Mouse (Mus musculus) embryonic facial prominence, embryonic 12.5 days (tissue): ENCODE data around the gene Olfr1214. TPM values are rescaled to one million over a fixed set of nuclear protein-coding genes. Genes with fewer than 3 reads are reported as not detected.
"Not testable (repeated sequence)": the region's sequence is repeated elsewhere in the genome, so short reads cannot be mapped to it uniquely, and the experiment has no call there.

ENCODE experiments used
- ATAC-seq: fragments of 200-750 bp; cut with Nextera tagmentation; 2 replicates; pipeline ENCODE4 v1.8.0; 2017; ENCODE audit not compliant: insufficient number of reproducible peaks, insufficient read depth, low FRiP score, low TSS enrichment
- H3K27ac ChIP-seq: fragments of 300-500 bp; sonication (generic); 2 replicates; pipeline ENCODE4 v1.5.1; 2016; ENCODE audit warnings: mild to moderate bottlenecking
- H3K27me3 ChIP-seq: fragments of 300-500 bp; sonication (generic); 2 replicates; pipeline ENCODE4 v1.6.1; 2016; ENCODE audit warnings: mild to moderate bottlenecking, moderate library complexity
- H3K36me3 ChIP-seq: fragments of 300-500 bp; sonication (generic); 2 replicates; pipeline ENCODE4 v1.6.1; 2016; ENCODE audit warnings: mild to moderate bottlenecking
- H3K4me1 ChIP-seq: fragments of 300-500 bp; sonication (generic); 2 replicates; pipeline ENCODE4 v1.6.1; 2016
- H3K4me2 ChIP-seq: fragments of 300-500 bp; sonication (generic); replicated peaks from 2 replicates; pipeline ENCODE4 v1.6.1; 2016; ENCODE audit warnings: mild to moderate bottlenecking, moderate library complexity
- H3K4me3 ChIP-seq: fragments of 300-500 bp; sonication (generic); 2 replicates; pipeline ENCODE4 v1.5.1; 2016; ENCODE audit warnings: mild to moderate bottlenecking
- H3K9ac ChIP-seq: fragments of 300-500 bp; sonication (generic); 2 replicates; pipeline ENCODE4 v1.6.1; 2016; ENCODE audit warnings: mild to moderate bottlenecking, moderate library complexity
- H3K9me3 ChIP-seq: fragments of 300-500 bp; sonication (generic); 2 replicates; pipeline ENCODE4 v1.6.1; 2016; ENCODE audit warnings: mild to moderate bottlenecking, moderate library complexity
- WGBS: fragments of 180-500 bp; shearing (Covaris S2); methylation state at CpG from one replicate; pipeline ENCODE4 v1.1.7; 2016; 5-methylcytosine and 5-hydroxymethylcytosine counted together
- polyA plus RNA-seq: library from polyadenylated mRNA; unstranded; fragments of >200 nt; fragmentation: Nextera tagmentation; extraction: Ambion mirVana; gene quantifications from 2 replicates; pipeline ENCODE4 v1.2.1, GENCODE M21; 2016

Gene Olfr1214
- not detected in 2 replicates for polyA plus RNA-seq

DNA sequence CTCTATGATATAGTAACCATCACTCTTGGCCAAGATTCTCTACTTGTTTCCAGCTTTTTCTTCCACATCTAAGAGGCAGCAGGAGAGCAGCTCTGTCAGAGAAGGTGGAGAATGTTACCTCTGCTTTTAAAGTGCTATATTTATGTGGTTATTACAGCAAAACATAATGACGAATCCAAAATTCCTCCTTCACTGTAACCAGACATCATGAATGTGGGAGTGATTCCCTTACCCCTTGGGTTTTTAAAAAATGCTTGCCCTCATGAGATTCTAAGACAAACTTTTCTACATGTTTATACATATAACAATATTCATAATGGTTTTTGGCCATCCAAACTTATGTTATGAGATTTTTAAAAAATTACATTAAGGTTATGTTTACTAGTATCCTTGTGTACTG lies at the start of gene Olfr1214:
Olfr1214 (minus strand) TSS at position 101 of the 400 bp plus-strand sequence.
- Histone ChIP-seq H3K4me1 (no peaks in the 10 kb centered on the region), H3K4me2 (no peak within 1 kb of the TSS), H3K4me3 (no peak within 1 kb of the TSS), H3K9ac (no peak within 1 kb of the TSS), H3K27me3 (no peaks in the 10 kb centered on the region), H3K36me3 (no peaks in the 10 kb centered on the region), H3K27ac (no peak within 1 kb of the TSS), H3K9me3 (no peaks in the 10 kb centered on the region)
- WGBS = 93% methylated on average over 1 of the region's 1 CpGs
- ATAC-seq = no peak

DNA sequence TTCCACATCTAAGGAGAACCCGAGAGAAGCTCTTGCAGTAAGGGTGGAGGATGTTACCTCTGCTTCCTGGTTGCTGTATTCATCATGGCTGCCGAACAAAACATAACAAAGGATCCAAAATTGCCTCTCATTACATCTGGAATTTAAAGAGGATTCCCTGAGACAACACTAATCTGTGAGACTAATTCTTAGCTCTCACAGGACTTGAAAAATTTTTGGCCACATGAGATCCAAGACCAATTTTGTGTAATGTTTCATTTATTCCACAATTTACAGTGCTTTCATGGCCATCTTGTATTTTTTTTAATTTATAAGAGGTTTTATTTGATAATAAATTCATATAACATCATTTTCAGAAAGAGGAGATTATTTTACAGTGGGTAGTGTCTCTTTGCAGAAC lies 39.5 kb upstream of the Olfr1214 start, which contains the start of gene Olfr1217:
Olfr1217 (minus strand) TSS at position 101 of the 400 bp plus-strand sequence.
- no peaks in the 10 kb centered on the region for H3K4me1 ChIP-seq
- no peak for ATAC-seq

GRCm38 (mm10) chr2:89021436-89021835 lies 29.0 kb upstream of the Olfr1214 start:
- not testable (repeated sequence) for H3K9ac ChIP-seq, H3K4me3 ChIP-seq, H3K27me3 ChIP-seq, ATAC-seq, H3K4me1 ChIP-seq, H3K9me3 ChIP-seq, H3K4me2 ChIP-seq, H3K27ac ChIP-seq, H3K36me3 ChIP-seq
- WGBS = 72% methylated on average over 3 of the region's 3 CpGs

More for the DNA sequence above, 39.5 kb upstream of the Olfr1214 start, which contains the start of gene Olfr1217:
- Histone ChIP-seq H3K4me2 (no peak within 1 kb of the TSS), H3K9me3 (no peaks in the 10 kb centered on the region), H3K27me3 (no peaks in the 10 kb centered on the region), H3K9ac (no peak within 1 kb of the TSS), H3K4me3 (no peak within 1 kb of the TSS), H3K27ac (no peak within 1 kb of the TSS), H3K36me3 (no peaks in the 10 kb centered on the region)
- WGBS = 70% methylated on average over 2 of the region's 2 CpGs

DNA sequence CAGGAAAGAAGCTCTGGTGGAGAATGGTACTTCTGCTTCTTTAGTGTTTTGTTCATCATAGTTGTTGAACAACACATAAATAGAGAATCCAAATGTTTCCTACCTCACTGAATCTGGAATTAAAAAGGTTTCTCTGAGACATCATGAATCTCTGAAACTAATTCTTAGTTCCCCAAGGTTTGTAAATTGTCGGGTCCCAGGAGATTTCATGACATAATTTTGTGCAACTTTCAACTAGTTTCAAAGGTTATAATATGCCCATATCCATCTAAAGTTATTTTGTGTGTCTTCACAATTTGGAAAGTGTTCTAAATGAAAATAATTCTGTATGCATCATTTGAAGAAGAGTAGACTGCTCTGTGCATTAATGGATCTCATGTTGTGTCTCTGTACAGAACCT lies 25.8 kb upstream of the Olfr1214 start, which contains the start of gene Olfr1216:
Olfr1216 (minus strand) TSS at position 101 of the 400 bp plus-strand sequence.
- ATAC-seq = no peak
- Histone ChIP-seq H3K4me3 (no peak within 1 kb of the TSS), H3K4me1 (no peaks in the 10 kb centered on the region), H3K27ac (no peak within 1 kb of the TSS), H3K27me3 (no peaks in the 10 kb centered on the region), H3K9me3 (no peaks in the 10 kb centered on the region), H3K4me2 (no peak within 1 kb of the TSS), H3K9ac (no peak within 1 kb of the TSS), H3K36me3 (no peaks in the 10 kb centered on the region)
- WGBS = 79% methylated on average over 1 of the region's 1 CpGs

DNA sequence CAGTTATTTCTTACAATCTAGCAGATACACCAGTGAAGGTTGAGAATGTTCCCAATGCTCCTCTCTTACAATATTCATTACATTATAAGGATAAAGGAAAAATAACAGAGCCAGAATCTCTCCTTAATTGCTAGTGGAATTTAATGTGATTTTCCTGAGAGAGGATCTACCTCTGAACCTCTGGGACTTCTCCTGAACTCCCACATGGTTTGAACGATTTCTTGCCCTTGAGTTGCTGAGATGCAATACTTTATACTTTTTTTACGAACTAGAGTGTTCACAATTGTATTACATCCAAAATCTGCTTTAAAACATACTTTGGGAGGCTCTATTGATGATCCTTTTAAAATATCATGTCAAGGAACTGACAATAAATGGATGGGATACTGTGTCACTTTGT lies 14.4 kb upstream of the Olfr1214 start, which contains the start of gene Olfr1215:
Olfr1215 (minus strand) TSS at position 101 of the 400 bp plus-strand sequence.
- ATAC-seq = no peak
- H3K36me3 ChIP-seq = no peaks in the 10 kb centered on the region
- WGBS = 69% methylated on average over 2 of the region's 2 CpGs

DNA sequence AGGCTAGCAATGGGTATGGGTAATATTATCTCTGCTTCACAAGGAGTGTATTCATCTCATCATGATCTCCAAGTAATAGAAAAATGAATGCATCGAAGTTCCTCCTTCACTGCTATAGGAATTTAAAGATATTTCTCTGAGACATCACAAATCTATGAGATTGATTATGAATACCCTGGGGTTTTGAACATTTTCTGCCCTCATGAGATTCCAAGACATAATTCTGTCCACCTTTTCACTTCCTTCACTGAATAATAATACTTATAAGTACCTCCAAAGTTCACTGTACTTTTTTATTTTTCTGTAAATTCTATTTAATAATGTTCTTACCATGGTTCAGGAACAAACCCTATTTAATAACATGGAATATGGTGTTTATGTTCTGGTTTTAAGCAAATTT lies 12.3 kb downstream of the Olfr1214 start, which contains the start of gene Gm13762:
Gm13762 (minus strand) TSS at position 101 of the 400 bp plus-strand sequence.
- no peak for ATAC-seq
- no peak within 1 kb of the TSS for H3K9ac ChIP-seq
- H3K4me1 ChIP-seq = no peaks in the 10 kb centered on the region
- no peaks in the 10 kb centered on the region for H3K36me3 ChIP-seq
- 80% methylated on average over 1 of the region's 1 CpGs for WGBS
- H3K27me3 ChIP-seq = no peaks in the 10 kb centered on the region
- no peak within 1 kb of the TSS for H3K27ac ChIP-seq
- no peak within 1 kb of the TSS for H3K4me2 ChIP-seq
- no peaks in the 10 kb centered on the region for H3K9me3 ChIP-seq
- H3K4me3 ChIP-seq = no peak within 1 kb of the TSS

More for the DNA sequence above, 14.4 kb upstream of the Olfr1214 start, which contains the start of gene Olfr1215:
- Histone ChIP-seq H3K4me3 (no peak within 1 kb of the TSS), H3K9ac (no peak within 1 kb of the TSS), H3K9me3 (no peaks in the 10 kb centered on the region), H3K4me1 (no peaks in the 10 kb centered on the region), H3K4me2 (no peak within 1 kb of the TSS), H3K27me3 (no peaks in the 10 kb centered on the region), H3K27ac (no peak within 1 kb of the TSS)

- Histone ChIP-seq H3K4me1 (no peaks in the 10 kb centered on the region), H3K4me3 (no peak within 1 kb of the TSS), H3K27ac (no peak within 1 kb of the TSS), H3K36me3 (no peaks in the 10 kb centered on the region), H3K27me3 (no peaks in the 10 kb centered on the region), H3K9ac (no peak within 1 kb of the TSS), H3K9me3 (no peaks in the 10 kb centered on the region), H3K4me2 (no peak within 1 kb of the TSS)
- ATAC-seq = no peak
Observed at GRCm38 (mm10) chr2:88953669-88954068, 38.8 kb downstream of the Olfr1214 start, which contains the start of gene Olfr1212. Gene Olfr1212 (plus strand): TSS chr2:88953969.

GRCm38 (mm10) chr2:88938011-88938410 lies 54.4 kb downstream of the Olfr1214 start, which contains the start of gene Olfr1211:
Gene Olfr1211 (minus strand): TSS chr2:88938111.
- Histone ChIP-seq H3K4me3 (no peak within 1 kb of the TSS), H3K27me3 (no peaks in the 10 kb centered on the region), H3K4me1 (no peaks in the 10 kb centered on the region), H3K9me3 (no peaks in the 10 kb centered on the region), H3K36me3 (no peaks in the 10 kb centered on the region), H3K27ac (no peak within 1 kb of the TSS), H3K9ac (no peak within 1 kb of the TSS), H3K4me2 (no peak within 1 kb of the TSS)
- 82% methylated on average over 1 of the region's 1 CpGs for WGBS
- no peak for ATAC-seq

Other genes with a start within 250 kb of the Olfr1214 start
- gene Olfr1198, start 241.3 kb downstream of the Olfr1214 start, polyA plus RNA-seq = not detected in 2 replicates
- not detected in 2 replicates for gene Olfr1199, start 232.2 kb downstream of the Olfr1214 start, polyA plus RNA-seq
- not detected in 2 replicates for gene Olfr1200, start 222.2 kb downstream of the Olfr1214 start, polyA plus RNA-seq
- not detected in 2 replicates for gene Olfr1201, start 199.6 kb downstream of the Olfr1214 start, polyA plus RNA-seq
- gene Olfr1202, start 178.2 kb downstream of the Olfr1214 start, polyA plus RNA-seq = 0.04 TPM in 1 of 2 replicates, not detected in the other
- not detected in 2 replicates for gene Olfr1205, start 162.9 kb downstream of the Olfr1214 start, polyA plus RNA-seq
- not detected in 2 replicates for gene Olfr1204, start 143.4 kb downstream of the Olfr1214 start, polyA plus RNA-seq
- gene Olfr1206, start 129.4 kb downstream of the Olfr1214 start, polyA plus RNA-seq = not detected in 2 replicates
- not detected in 2 replicates for gene Olfr1208, start 90.3 kb downstream of the Olfr1214 start, polyA plus RNA-seq
- not detected in 2 replicates for gene Olfr1209, start 77.5 kb downstream of the Olfr1214 start, polyA plus RNA-seq
- not detected in 2 replicates for gene Olfr1211, start 54.5 kb downstream of the Olfr1214 start, polyA plus RNA-seq
- gene Olfr1212, start 38.7 kb downstream of the Olfr1214 start, polyA plus RNA-seq = not detected in 2 replicates
- gene Gm13762, start 12.4 kb downstream of the Olfr1214 start, polyA plus RNA-seq = not detected in 2 replicates
- not detected in 2 replicates for gene Olfr1215, start 14.3 kb upstream of the Olfr1214 start, polyA plus RNA-seq
- not detected in 2 replicates for gene Olfr1216, start 25.7 kb upstream of the Olfr1214 start, polyA plus RNA-seq
- not detected in 2 replicates for gene Olfr1217, start 39.4 kb upstream of the Olfr1214 start, polyA plus RNA-seq
- gene Olfr1218, start 68.5 kb upstream of the Olfr1214 start, polyA plus RNA-seq = not detected in 2 replicates
- gene Olfr1219, start 90.9 kb upstream of the Olfr1214 start, polyA plus RNA-seq = not detected in 2 replicates
- 0.04 TPM in 1 of 2 replicates, not detected in the other for gene Olfr1220, start 114.2 kb upstream of the Olfr1214 start, polyA plus RNA-seq
- not detected in 2 replicates for gene Olfr1221, start 124.6 kb upstream of the Olfr1214 start, polyA plus RNA-seq
- not detected in 2 replicates for gene Olfr1222, start 140.4 kb upstream of the Olfr1214 start, polyA plus RNA-seq
- not detected in 2 replicates for gene Olfr1223, start 158.9 kb upstream of the Olfr1214 start, polyA plus RNA-seq
- gene Olfr1224-ps1, start 171.4 kb upstream of the Olfr1214 start, polyA plus RNA-seq = not detected in 2 replicates
- gene Olfr1225, start 182.0 kb upstream of the Olfr1214 start, polyA plus RNA-seq = not detected in 2 replicates
- gene Olfr1226, start 207.4 kb upstream of the Olfr1214 start, polyA plus RNA-seq = not detected in 2 replicates